Mouse (Mus musculus) ES-Bruce4 (cell line): Measurements from ENCODE around the gene BC048403.

Experiments
- CTCF ChIP-seq: IDR thresholded peaks from one replicate; pipeline ENCODE4 v1.8.1; 2011; ENCODE audit warnings: low read depth, low read length
- EP300 ChIP-seq: IDR thresholded peaks from 2 replicates; pipeline ENCODE4 v1.6.1; 2011; ENCODE audit warnings: low read depth, low read length; ENCODE audit not compliant: insufficient read depth
- POLR2A ChIP-seq: IDR thresholded peaks from one replicate; pipeline ENCODE4 v1.8.1; 2011; ENCODE audit warnings: low read length; ENCODE audit not compliant: insufficient read depth

- TF ChIP-seq POLR2A (no peak), CTCF (no peak), EP300 (no peak)
Observed at GRCm38 (mm10) chr10:121773813-121774212, 34.1 kb downstream of the BC048403 start.
